Mouse (Mus musculus) cerebellum, postnatal 25 days (tissue): ENCODE results near the gene Ppp2r3c.
"Not testable (repeated sequence)": the region's sequence is repeated elsewhere in the genome, so short reads cannot be mapped to it uniquely, and the experiment has no call there.

Experiments
- DNase-seq, 2 experiments: peaks; one replicate each; pipeline ENCODE4 v3.0.0; 2021; ENCODE audit warnings: mixed read lengths in 2 of 2

Gene Ppp2r3c

GRCm38 (mm10) chr12:55263385-55263784 lies 39.4 kb downstream of the Ppp2r3c start:
- DNase-seq = not testable (repeated sequence)

GRCm38 (mm10) chr12:55261950-55262349 lies 40.8 kb downstream of the Ppp2r3c start:
- not testable (repeated sequence) for DNase-seq

DNA sequence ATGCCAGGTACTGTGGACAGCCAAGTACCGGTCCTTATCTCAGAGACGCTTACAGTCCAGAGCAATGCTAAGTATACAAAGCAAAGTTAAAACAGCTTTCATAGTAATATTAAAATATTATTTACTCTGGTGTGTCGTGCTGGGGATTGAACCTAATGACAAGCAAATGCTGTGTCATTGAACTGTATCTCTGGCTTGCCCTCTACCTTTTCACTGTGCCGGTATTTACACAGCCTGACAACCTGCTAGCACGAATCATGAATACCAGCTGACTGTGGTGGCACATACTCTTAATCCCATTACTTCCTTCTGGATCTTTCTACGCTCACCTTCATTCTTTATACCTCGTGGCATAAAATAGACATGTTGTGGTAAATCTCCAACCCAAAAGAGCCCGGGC lies 60.6 kb downstream of the Ppp2r3c start:
- not testable (repeated sequence) for DNase-seq

DNA sequence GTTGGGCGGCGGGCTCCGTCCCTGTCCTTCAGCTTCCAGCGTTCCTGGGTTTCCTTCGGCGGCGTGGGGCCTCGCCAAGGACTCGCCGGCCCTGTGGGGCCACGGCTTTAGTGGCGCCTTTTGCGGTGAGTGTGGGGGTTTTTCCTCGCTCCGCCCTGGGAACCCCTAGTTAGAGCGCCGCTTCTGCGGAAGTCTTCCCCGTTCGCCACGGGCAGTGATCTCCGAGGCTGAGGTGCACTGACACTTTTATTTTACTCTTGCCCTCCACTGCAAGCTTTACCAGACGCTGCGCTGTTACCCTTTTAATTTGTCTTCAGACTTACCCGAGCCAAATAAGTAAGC lies 72.3 kb downstream of the Ppp2r3c start:
- DNase-seq = peak in 1 of 2 experiments; percentile 12

GRCm38 (mm10) chr12:55229626-55230519 lies 72.9 kb downstream of the Ppp2r3c start, which contains the start of gene Srp54c:
Gene Srp54c, plus strand, starts transcription at chr12:55230168.
- DNase-seq = not testable (repeated sequence)
